Mouse (Mus musculus): ENCODE data around the gene Dkc1. TPM values are rescaled to one million over a fixed set of nuclear protein-coding genes. Genes with fewer than 3 reads are reported as not detected.

The Dkc1 gene
- polyA plus RNA-seq, 1 experiment = 61.0 TPM

- Histone ChIP-seq H3K27ac (ENCODE audit: insufficient read depth, low read length) (no peak overlapping the region), H3K4me1 (ENCODE audit: control insufficient read depth, insufficient read depth, low read length) (no peaks in the 10 kb centered on the region), H3K4me3 (ENCODE audit: insufficient read depth, low read length) (peak overlapping the region; percentile 85)
- TF ChIP-seq CTCF (IDR thresholded peaks at IDR 0.05; ENCODE audit: borderline replicate concordance, insufficient read depth, low read length) (no peak), POLR2A (IDR thresholded peaks at IDR 0.05; ENCODE audit: low read depth, low read length) (no peak)
Observed at GRCm38 (mm10) chrX:75096163-75096770, 613 bp downstream of the Dkc1 start.

GRCm38 (mm10) chrX:75098799-75099198, 3.1 kb downstream of the Dkc1 start:
- Histone ChIP-seq H3K4me1 (ENCODE audit: control insufficient read depth, insufficient read depth, low read length) (no peaks in the 10 kb centered on the region), H3K27ac (ENCODE audit: insufficient read depth, low read length) (no peak overlapping the region), H3K4me3 (ENCODE audit: insufficient read depth, low read length) (no peak overlapping the region)
- TF ChIP-seq CTCF (IDR thresholded peaks at IDR 0.05; ENCODE audit: borderline replicate concordance, insufficient read depth, low read length) = no peak
- no peak for TF ChIP-seq POLR2A (IDR thresholded peaks at IDR 0.05; ENCODE audit: low read depth, low read length)

DNA sequence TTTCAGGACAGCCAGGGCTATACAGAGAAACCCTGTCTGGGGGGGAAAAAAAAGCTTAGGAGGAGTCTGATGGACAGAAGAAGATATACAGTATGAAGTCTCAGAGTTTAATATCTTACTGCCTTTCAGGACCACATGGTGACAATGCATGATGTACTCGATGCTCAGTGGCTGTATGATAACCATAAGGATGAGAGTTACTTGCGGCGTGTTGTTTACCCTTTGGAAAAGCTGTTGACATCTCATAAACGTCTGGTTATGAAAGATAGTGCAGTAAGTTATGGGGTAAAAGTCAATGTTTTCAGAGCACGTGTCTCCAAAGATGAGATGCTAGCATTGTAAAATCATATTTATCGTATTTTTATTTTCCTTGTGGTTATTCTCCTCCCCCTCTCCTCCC, 6.6 kb downstream of the Dkc1 start:
- H3K27ac ChIP-seq (ENCODE audit: insufficient read depth, low read length) = no peak overlapping the region
- no peak for TF ChIP-seq POLR2A (IDR thresholded peaks at IDR 0.05; ENCODE audit: low read depth, low read length)
- TF ChIP-seq CTCF (IDR thresholded peaks at IDR 0.05; ENCODE audit: borderline replicate concordance, insufficient read depth, low read length) = no peak
- no peak overlapping the region for H3K4me3 ChIP-seq (ENCODE audit: insufficient read depth, low read length)
- no peaks in the 10 kb centered on the region for H3K4me1 ChIP-seq (ENCODE audit: control insufficient read depth, insufficient read depth, low read length)

GRCm38 (mm10) chrX:75115550-75115949, 19.9 kb downstream of the Dkc1 start:
- Histone ChIP-seq H3K4me3 (ENCODE audit: insufficient read depth, low read length) (no peak overlapping the region), H3K4me1 (ENCODE audit: control insufficient read depth, insufficient read depth, low read length) (no peaks in the 10 kb centered on the region), H3K27ac (ENCODE audit: insufficient read depth, low read length) (no peak overlapping the region)
- TF ChIP-seq CTCF (IDR thresholded peaks at IDR 0.05; ENCODE audit: borderline replicate concordance, insufficient read depth, low read length) (no peak), POLR2A (IDR thresholded peaks at IDR 0.05; ENCODE audit: low read depth, low read length) (no peak)

DNA sequence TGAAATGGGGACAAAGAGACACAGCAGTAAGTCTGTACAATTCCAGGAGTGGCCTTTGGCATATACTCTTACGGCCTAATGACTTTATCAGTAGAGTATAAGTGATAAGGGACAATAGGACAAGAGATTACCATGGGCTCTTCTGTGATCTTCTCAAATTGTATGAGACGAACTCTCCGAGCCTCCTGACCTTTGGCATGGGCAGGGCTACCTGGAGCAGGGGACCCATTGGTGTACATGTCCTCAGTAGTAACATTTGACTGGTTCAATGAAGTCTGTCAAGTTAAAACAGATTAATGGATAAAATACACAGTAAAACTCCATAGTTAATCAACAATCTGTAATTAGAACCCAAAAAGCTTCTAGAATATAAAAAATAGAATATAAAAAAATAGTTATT, 30.0 kb downstream of the Dkc1 start:
- no peak for TF ChIP-seq CTCF (IDR thresholded peaks at IDR 0.05; ENCODE audit: borderline replicate concordance, insufficient read depth, low read length)
- no peak for TF ChIP-seq POLR2A (IDR thresholded peaks at IDR 0.05; ENCODE audit: low read depth, low read length)
- no peaks in the 10 kb centered on the region; the same call in 1 of the 2 replicates for H3K4me1 ChIP-seq (ENCODE audit: control insufficient read depth, insufficient read depth, low read length)
- H3K27ac ChIP-seq (ENCODE audit: insufficient read depth, low read length) = no peak overlapping the region
- no peak overlapping the region for H3K4me3 ChIP-seq (ENCODE audit: insufficient read depth, low read length)

- Histone ChIP-seq H3K4me1 (ENCODE audit: control insufficient read depth, insufficient read depth, low read length) (no peaks in the 10 kb centered on the region; the same call in 1 of the 2 replicates), H3K27ac (ENCODE audit: insufficient read depth, low read length) (no peak overlapping the region), H3K4me3 (ENCODE audit: insufficient read depth, low read length) (no peak overlapping the region)
- no peak for TF ChIP-seq POLR2A (IDR thresholded peaks at IDR 0.05; ENCODE audit: low read depth, low read length)
- TF ChIP-seq CTCF (IDR thresholded peaks at IDR 0.05; ENCODE audit: borderline replicate concordance, insufficient read depth, low read length) = no peak
Observed at GRCm38 (mm10) chrX:75126893-75127292, 31.2 kb downstream of the Dkc1 start.

GRCm38 (mm10) chrX:75128333-75128980, 32.8 kb downstream of the Dkc1 start:
- Histone ChIP-seq H3K27ac (ENCODE audit: insufficient read depth, low read length) (no peak overlapping the region), H3K4me1 (ENCODE audit: control insufficient read depth, insufficient read depth, low read length) (no peaks in the 10 kb centered on the region; the same call in 1 of the 2 replicates), H3K4me3 (ENCODE audit: insufficient read depth, low read length) (0 out of 2 replicates have a peak overlapping the region, but pooled peaks have one; percentile 24)
- TF ChIP-seq CTCF (IDR thresholded peaks at IDR 0.05; ENCODE audit: borderline replicate concordance, insufficient read depth, low read length) (no peak), POLR2A (IDR thresholded peaks at IDR 0.05; ENCODE audit: low read depth, low read length) (no peak)

GRCm38 (mm10) chrX:75129474-75129873, 33.8 kb downstream of the Dkc1 start:
- H3K4me3 ChIP-seq (ENCODE audit: insufficient read depth, low read length) = peak overlapping the region; percentile 36

GRCm38 (mm10) chrX:75130467-75131160, 35.0 kb downstream of the Dkc1 start, which contains the start of gene Mpp1:
Mpp1 (minus strand) TSS chrX:75131016.
- H3K4me3 ChIP-seq (ENCODE audit: insufficient read depth, low read length) = peak within 1 kb of the TSS; percentile 90
- no peaks in the 10 kb centered on the region; the same call in 1 of the 2 replicates for H3K4me1 ChIP-seq (ENCODE audit: control insufficient read depth, insufficient read depth, low read length)
- TF ChIP-seq CTCF (IDR thresholded peaks at IDR 0.05; ENCODE audit: borderline replicate concordance, insufficient read depth, low read length) = no peak
- TF ChIP-seq POLR2A (IDR thresholded peaks at IDR 0.05; ENCODE audit: low read depth, low read length) = peak; percentile 93
- peak within 1 kb of the TSS; percentile 71 for H3K27ac ChIP-seq (ENCODE audit: insufficient read depth, low read length)

More at GRCm38 (mm10) chrX:75129474-75129873, 33.8 kb downstream of the Dkc1 start:
- no peak for TF ChIP-seq CTCF (IDR thresholded peaks at IDR 0.05; ENCODE audit: borderline replicate concordance, insufficient read depth, low read length)
- TF ChIP-seq POLR2A (IDR thresholded peaks at IDR 0.05; ENCODE audit: low read depth, low read length) = no peak
- no peaks in the 10 kb centered on the region; the same call in 1 of the 2 replicates for H3K4me1 ChIP-seq (ENCODE audit: control insufficient read depth, insufficient read depth, low read length)
- no peak overlapping the region for H3K27ac ChIP-seq (ENCODE audit: insufficient read depth, low read length)
